Mouse (Mus musculus) adipose tissue, adult 10 weeks (tissue): Measurements from ENCODE around the gene Trarg1. TPM values are rescaled to one million over a fixed set of nuclear protein-coding genes. Genes with fewer than 3 reads are reported as not detected.

Experiments
- polyA plus RNA-seq: library from polyadenylated mRNA; stranded (reverse); fragments of 350-450 nt; fragmentation: Illumina TruSeq; extraction: RNeasy Lipid Tissue Mini Kit (QIAGEN cat#74804); gene quantifications from one replicate; pipeline ENCODE4 v1.2.3, GENCODE M21; 2014; ENCODE audit warnings: low read depth, low replicate concordance

Gene Trarg1
- polyA plus RNA-seq, result 57.6 TPM

DNA sequence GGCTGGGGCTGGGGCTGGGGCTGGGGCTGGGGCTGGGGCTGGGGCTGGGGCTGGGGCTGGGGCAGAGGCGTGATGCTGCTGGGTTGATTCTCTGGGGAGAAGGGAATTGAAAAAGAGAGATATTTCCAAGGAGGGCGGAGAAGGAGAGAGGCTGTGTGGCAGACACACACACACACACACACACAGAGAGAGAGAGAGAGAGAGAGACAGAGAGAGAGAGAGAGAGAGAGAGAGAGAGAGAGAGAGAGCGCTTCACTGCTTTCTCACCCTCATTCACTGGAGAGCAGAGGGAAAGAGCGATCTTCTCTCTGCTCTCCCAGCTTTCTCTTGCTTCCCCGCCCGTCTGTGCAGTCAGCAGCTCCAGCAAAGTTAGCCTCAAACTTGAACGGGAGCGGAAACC is at the start of gene Trarg1:
Gene Trarg1 (plus strand): TSS at position 301 of the 400 bp plus-strand sequence.

GRCm38 (mm10) chr11:76671871-76672475 is 7.6 kb upstream of the Trarg1 start, which contains the start of gene Bhlha9:
TSS of gene Bhlha9 (plus strand) at chr11:76672470.

Other genes starting within 250 kb of the Trarg1 start
- gene Abr, start 57.5 kb upstream of the Trarg1 start, polyA plus RNA-seq, result 53.5 TPM
- gene Bhlha9, start 7.3 kb upstream of the Trarg1 start, polyA plus RNA-seq, result not detected
- 23.1 TPM for gene Gosr1, start 83.8 kb downstream of the Trarg1 start, polyA plus RNA-seq
- gene Cpd, start 167.2 kb downstream of the Trarg1 start, polyA plus RNA-seq, result 38.2 TPM
- gene Tmigd1, start 222.4 kb downstream of the Trarg1 start, polyA plus RNA-seq, result 1.6 TPM
- gene Blmh, start 245.0 kb downstream of the Trarg1 start, polyA plus RNA-seq, result 24.9 TPM